In the genomic region with DNA sequence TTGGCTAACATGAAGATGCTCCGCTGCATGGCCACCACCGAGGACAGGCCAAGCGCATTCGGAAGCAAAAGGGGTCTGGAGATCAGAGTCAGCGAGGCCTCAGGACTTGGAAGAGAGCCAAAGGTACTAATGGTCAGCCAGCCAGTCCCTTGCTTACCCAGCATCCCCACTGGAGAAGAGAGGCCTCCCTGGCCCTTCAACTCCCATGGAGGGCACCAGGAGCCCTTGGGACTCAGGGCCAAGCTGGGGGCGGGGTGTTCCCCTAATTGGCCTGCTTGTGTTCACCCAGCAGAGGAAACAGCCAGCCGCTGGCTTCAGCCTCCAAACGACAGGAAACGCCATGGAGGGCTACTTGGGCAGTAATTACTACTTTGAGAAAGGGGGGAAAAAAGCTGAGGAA, we compare ENCODE assay signal across 11 mouse cellular contexts. TPM values are rescaled to one million over a fixed set of nuclear protein-coding genes. Genes with fewer than 3 reads are reported as not detected.
DNase-seq lines count a peak whose midpoint lies in the region; ATAC-seq and TF ChIP-seq lines count a peak whose summit lies in the region.
"Had no signal": no experiment of that assay in that cellular context is flagged by ENCODE, and none has a peak within 500 bp of the region (broad histone marks: within the 10 kb centered on the region; RNA-seq: fewer than 3 reads in every experiment).

No protein-coding gene starts in this region.

- no peak for TF ChIP-seq POLR2A in kidney, adult 2 months (IDR thresholded peaks at IDR 0.05; ENCODE audit: low read depth, low read length)

- ATAC-seq in granulocyte monocyte progenitor cell, adult 5-6 weeks (replicated peaks; ENCODE audit: poor library complexity, severe bottlenecking), result peak; percentile 46

- TF ChIP-seq CTCF in kidney, adult 2 months (conservative IDR thresholded peaks at IDR 0.05; ENCODE audit: insufficient read depth, insufficient read length, low read depth, low read length), result no peak

- no peak overlapping the region for H3K4me3 ChIP-seq in kidney, adult 2 months (ENCODE audit: insufficient read depth, low read depth, low read length)
- H3K4me3 ChIP-seq: hindbrain, embryonic 15.5 days had no signal

- H3K4me1 ChIP-seq in kidney, adult 2 months (ENCODE audit: control insufficient read depth, insufficient read depth, low read length), result no peaks in the 10 kb centered on the region

- no peaks in the 10 kb centered on the region for H3K27me3 ChIP-seq in kidney, adult 2 months (replicated peaks; ENCODE audit: control insufficient read depth, insufficient read depth, low read length)
- H3K27me3 ChIP-seq: hindbrain, embryonic 15.5 days had no signal

- no peak overlapping the region for H3K27ac ChIP-seq in kidney, adult 2 months (ENCODE audit: insufficient read depth, low read depth, low read length)
- H3K27ac ChIP-seq: hindbrain, embryonic 15.5 days had no signal

- DNase-seq in kidney, adult 2 months, result peak; percentile 33
- DNase-seq in kidney, adult 11 months, result no peak
- DNase-seq in MN1 (ENCODE audit: low spot score) (peak; percentile 37), adipocyte (ENCODE audit: low spot score) (no peak)
- peak; percentile 37 for DNase-seq in retina, embryonic 14.5 days (ENCODE audit: low spot score)
- DNase-seq in gastrocnemius, adult 8-10 months (ENCODE audit: low spot score in 2 of 2), result no peak
- DNase-seq: embryo, embryonic 11 days had no signal

- WGBS in kidney, adult 2 months, result 31% methylated on average over 9 of the region's 9 CpGs

- no peaks in the 10 kb centered on the region for H3K36me3 ChIP-seq in kidney, adult 2 months (ENCODE audit: control insufficient read depth, insufficient read depth, low read length)
- H3K36me3 ChIP-seq: hindbrain, embryonic 15.5 days had no signal

RNA-seq across cellular contexts. Expression of gene Gm826, which starts 5.1 kb away (rescaled TPM):
- polyA plus RNA-seq in kidney, adult 2 months (2012; rRNA removed), result 0.25 and 0.41 TPM in 2 replicates
- total RNA-seq in granulocyte monocyte progenitor cell, adult 5-6 weeks (2014; fragmentation: Nextera tagmentation), result not detected in 2 replicates
- total RNA-seq in granulocyte monocyte progenitor cell, adult 5-6 weeks (2017), result not detected in 2 replicates
- total RNA-seq in gastrocnemius, adult 8-10 months (2022), result 1 to 10 TPM; 1.6 to 3.4 (median 2.1) TPM
- total RNA-seq: ES-E14; left cerebral cortex, postnatal 25 days had no signal
- polyA plus RNA-seq: hindbrain, embryonic 15.5 days had no signal

RNA-seq across cellular contexts. Expression of gene Mafb, which starts 38.0 kb away (rescaled TPM):
- polyA plus RNA-seq in kidney, adult 2 months (2012; rRNA removed), result 8.0 and 8.5 TPM in 2 replicates
- not detected in 2 replicates for total RNA-seq in granulocyte monocyte progenitor cell, adult 5-6 weeks (2014; fragmentation: Nextera tagmentation)
- 0.39 TPM in 1 of 2 replicates, not detected in the other for total RNA-seq in granulocyte monocyte progenitor cell, adult 5-6 weeks (2017)
- 10 to 100 TPM in 3 of 4 experiments, 1 to 10 TPM in 1; 9.1 to 25.8 (median 17.9) TPM for total RNA-seq in gastrocnemius, adult 8-10 months (2022)

Comparison
In these comparisons a context has a peak if more than half of its experiments do, and no peak if none do; other contexts are left out.
1. DNase-seq: peak in kidney, adult 2 months (single experiment), MN1 (single experiment) and retina, embryonic 14.5 days (single experiment); none in kidney, adult 11 months (single experiment), gastrocnemius, adult 8-10 months (0 of 2) and adipocyte (single experiment).
2. RNA of gene Mafb, which starts 38.0 kb away (total RNA-seq): 9.1 to 25.8 TPM in gastrocnemius, adult 8-10 months; 0.39 TPM in granulocyte monocyte progenitor cell, adult 5-6 weeks; every median in the first group is over 4 times any median in the second.